Mouse (Mus musculus) cortical plate, adult 2 months (tissue): ENCODE data around the gene Plekha5. TPM values are rescaled to one million over a fixed set of nuclear protein-coding genes. Genes with fewer than 3 reads are reported as not detected.

Source experiments
- H3K27ac ChIP-seq: fragments of 200-500 bp; 2 replicates; pipeline ENCODE4 v1.5.1; 2012; ENCODE audit warnings: low read length, control low read depth, inconsistent platforms; ENCODE audit not compliant: insufficient read depth
- H3K4me1 ChIP-seq: fragments of 200-500 bp; 2 replicates; pipeline ENCODE4 v1.6.1; 2011; ENCODE audit warnings: low read length; ENCODE audit not compliant: control insufficient read depth, insufficient read depth
- H3K4me3 ChIP-seq: fragments of 200-500 bp; 2 replicates; pipeline ENCODE4 v1.5.1; 2011; ENCODE audit warnings: mild to moderate bottlenecking, low read length, control low read depth; ENCODE audit not compliant: insufficient read depth
- CTCF ChIP-seq: fragments of 200-500 bp; IDR thresholded peaks from 2 replicates; pipeline ENCODE4 v1.5.1; 2011; ENCODE audit warnings: mild to moderate bottlenecking, control low read depth, low read length; ENCODE audit not compliant: insufficient read depth; ENCODE audit errors: extremely low read depth
- POLR2A ChIP-seq: fragments of 200-500 bp; IDR thresholded peaks from 2 replicates; pipeline ENCODE4 v1.6.1; 2011; ENCODE audit warnings: mild to moderate bottlenecking, low read length, control low read depth; ENCODE audit not compliant: insufficient read depth; ENCODE audit errors: extremely low read depth
- polyA plus RNA-seq: library from polyadenylated mRNA; depleted of rRNA; stranded (reverse); fragments of >200 nt; gene quantifications from 2 replicates; pipeline ENCODE4 v1.2.3, GENCODE M21; 2012

The Plekha5 gene
- polyA plus RNA-seq, 1 experiment, result 106 TPM

GRCm38 (mm10) chr6:140535504-140535903 is 111.7 kb downstream of the Plekha5 start:
- Histone ChIP-seq H3K4me3 (no peak overlapping the region), H3K27ac (no peak overlapping the region), H3K4me1 (no peaks in the 10 kb centered on the region; the same call in 1 of the 2 replicates)
- TF ChIP-seq POLR2A (no peak), CTCF (no peak)

GRCm38 (mm10) chr6:140541919-140542318 is 118.1 kb downstream of the Plekha5 start:
- Histone ChIP-seq H3K4me3 (no peak overlapping the region), H3K4me1 (peaks cover 2% of the 10 kb centered on the region), H3K27ac (no peak overlapping the region)
- TF ChIP-seq POLR2A, result no peak
- no peak for TF ChIP-seq CTCF

- Histone ChIP-seq H3K27ac (no peak overlapping the region), H3K4me1 (peaks cover 4% of the 10 kb centered on the region), H3K4me3 (no peak overlapping the region)
- TF ChIP-seq CTCF (no peak), POLR2A (no peak)
These were observed 119.3 kb downstream of the Plekha5 start for GRCm38 (mm10) chr6:140543005-140543794.

GRCm38 (mm10) chr6:140546095-140546494 is 122.2 kb downstream of the Plekha5 start:
- Histone ChIP-seq H3K4me1 (peaks cover 6% of the 10 kb centered on the region), H3K27ac (no peak overlapping the region), H3K4me3 (no peak overlapping the region)
- TF ChIP-seq CTCF (no peak), POLR2A (no peak)

GRCm38 (mm10) chr6:140546648-140547201 is 122.9 kb downstream of the Plekha5 start:
- H3K4me1 ChIP-seq, result peaks cover 7% of the 10 kb centered on the region
- H3K27ac ChIP-seq, result no peak overlapping the region
- TF ChIP-seq CTCF (no peak), POLR2A (no peak)
- H3K4me3 ChIP-seq, result no peak overlapping the region

- Histone ChIP-seq H3K27ac (no peak overlapping the region), H3K4me1 (peaks cover 7% of the 10 kb centered on the region), H3K4me3 (no peak overlapping the region)
- TF ChIP-seq POLR2A (no peak), CTCF (no peak)
These were observed 123.5 kb downstream of the Plekha5 start for GRCm38 (mm10) chr6:140547203-140547944.

- Histone ChIP-seq H3K4me1 (peaks cover 7% of the 10 kb centered on the region), H3K27ac (no peak overlapping the region), H3K4me3 (no peak overlapping the region)
- TF ChIP-seq POLR2A, result no peak
- TF ChIP-seq CTCF, result no peak
These were observed 124.4 kb downstream of the Plekha5 start for GRCm38 (mm10) chr6:140548082-140548769.

GRCm38 (mm10) chr6:140550741-140551140 is 126.9 kb downstream of the Plekha5 start:
- no peak for TF ChIP-seq POLR2A
- TF ChIP-seq CTCF, result no peak
- H3K27ac ChIP-seq, result no peak overlapping the region
- no peak overlapping the region for H3K4me3 ChIP-seq
- peaks cover 7% of the 10 kb centered on the region for H3K4me1 ChIP-seq

- peaks cover 1% of the 10 kb centered on the region; the same call in 1 of the 2 replicates for H3K4me1 ChIP-seq
- no peak overlapping the region for H3K27ac ChIP-seq
- H3K4me3 ChIP-seq, result no peak overlapping the region
- TF ChIP-seq CTCF, result peak; percentile 63
- TF ChIP-seq POLR2A, result no peak
These were observed 130.4 kb downstream of the Plekha5 start for GRCm38 (mm10) chr6:140554261-140554660.

GRCm38 (mm10) chr6:140559411-140559810 is 135.6 kb downstream of the Plekha5 start:
- peaks cover 1% of the 10 kb centered on the region for H3K4me1 ChIP-seq
- no peak overlapping the region for H3K4me3 ChIP-seq
- no peak overlapping the region for H3K27ac ChIP-seq
- TF ChIP-seq POLR2A (no peak), CTCF (no peak)
